In genomic region chr4:132133920-132134319, GRCm38 (mm10) we compare ENCODE assay signal across 19 mouse cellular contexts.
A peak's percentile ranks its signal among the peaks of the same experiment; 100 is the strongest.
DNase-seq lines count a peak whose midpoint lies in the region; ATAC-seq lines count a peak whose summit lies in the region.
"Had no signal": no experiment of that assay in that cellular context is flagged by ENCODE, and none has a peak within 500 bp of the region (broad histone marks: within the 10 kb centered on the region; RNA-seq: fewer than 3 reads in every experiment).

No protein-coding gene starts in this region.

- DNase-seq in cerebellum, adult 9-10 months: peak; percentile 23
- peak; percentile 90 for DNase-seq in ES-CJ7 (ENCODE audit: low read depth, low spot score)
- DNase-seq in cerebellum, postnatal 10 days: peak; percentile 20 to 23
- DNase-seq in testis, postnatal 10 days (ENCODE audit: low spot score): peak; percentile 49
- no peak for DNase-seq in kidney, postnatal 25 days
- DNase-seq in thymus, adult 18-20 months: no peak
- DNase-seq: adrenal gland, adult 2 months; gastrocnemius, postnatal 14 days; heart, adult 11 months; heart, postnatal 14 days; kidney, adult 8-10 months; kidney, postnatal 10 days; layer of hippocampus, postnatal 36 days; lung, postnatal 4 days; right cerebral cortex, postnatal 4 days; thymus, postnatal 25 days had no signal

- ATAC-seq in cerebellum, adult (ENCODE audit: insufficient number of reproducible peaks, low FRiP score, low TSS enrichment): no peak
- ATAC-seq: forebrain, embryonic 16.5 days; midbrain, embryonic 16.5 days had no signal

Comparison
In these comparisons a context has a peak if more than half of its experiments do, and no peak if none do; other contexts are left out.
1. DNase-seq: peak in cerebellum, adult 9-10 months (single experiment), ES-CJ7 (single experiment), cerebellum, postnatal 10 days (2 of 2) and testis, postnatal 10 days (single experiment); none in kidney, postnatal 25 days (0 of 2) and thymus, adult 18-20 months (0 of 2).